Mouse (Mus musculus) heart, embryonic 15.5 days (tissue): ENCODE measurements around the gene Pcbd2. TPM values are rescaled to one million over a fixed set of nuclear protein-coding genes. Genes with fewer than 3 reads are reported as not detected.

Experiments used
- ATAC-seq: fragments of 200-750 bp; cut with Nextera tagmentation; replicated peaks from 2 replicates; pipeline ENCODE4 v1.8.0; 2017; ENCODE audit warnings: low read depth, moderate TSS enrichment; ENCODE audit not compliant: insufficient number of reproducible peaks, insufficient read depth, low FRiP score
- H3K27ac ChIP-seq: fragments of 300-500 bp; sonication (generic); 2 replicates; pipeline ENCODE4 v1.5.1; 2015; ENCODE audit warnings: mild to moderate bottlenecking, inconsistent platforms
- H3K27me3 ChIP-seq: fragments of 300-500 bp; sonication (generic); 2 replicates; pipeline ENCODE4 v1.6.1; 2015; ENCODE audit warnings: inconsistent platforms
- H3K36me3 ChIP-seq: fragments of 300-500 bp; sonication (generic); 2 replicates; pipeline ENCODE4 v1.6.1; 2015; ENCODE audit warnings: mild to moderate bottlenecking, inconsistent platforms
- H3K4me1 ChIP-seq: fragments of 300-500 bp; sonication (generic); replicated peaks from 2 replicates; pipeline ENCODE4 v1.6.1; 2015; ENCODE audit warnings: inconsistent platforms
- H3K4me2 ChIP-seq: fragments of 300-500 bp; sonication (generic); 2 replicates; pipeline ENCODE4 v1.6.1; 2015; ENCODE audit warnings: inconsistent platforms, mild to moderate bottlenecking, moderate library complexity
- H3K4me3 ChIP-seq: fragments of 300-500 bp; sonication (generic); 2 replicates; pipeline ENCODE4 v1.5.1; 2015; ENCODE audit warnings: mild to moderate bottlenecking, inconsistent platforms
- H3K9ac ChIP-seq: fragments of 300-500 bp; sonication (generic); 2 replicates; pipeline ENCODE4 v1.6.1; 2015; ENCODE audit warnings: mild to moderate bottlenecking, inconsistent platforms
- H3K9me3 ChIP-seq: fragments of 300-500 bp; sonication (generic); replicated peaks from 2 replicates; pipeline ENCODE4 v1.6.1; 2016; ENCODE audit warnings: inconsistent platforms
- WGBS: fragments of 180-500 bp; shearing (Covaris S2); methylation state at CpG from one replicate; pipeline ENCODE4 v1.1.7; 2015; ENCODE audit warnings: mixed read lengths; 5-methylcytosine and 5-hydroxymethylcytosine counted together
- polyA plus RNA-seq: library from polyadenylated mRNA; unstranded; fragments of >200 nt; fragmentation: Nextera tagmentation; extraction: Ambion mirVana; gene quantifications from 2 replicates; pipeline ENCODE4 v1.2.1, GENCODE M21; 2015

Pcbd2 gene
- polyA plus RNA-seq, 1 experiment from 2014 or later, result 55.7 TPM

DNA sequence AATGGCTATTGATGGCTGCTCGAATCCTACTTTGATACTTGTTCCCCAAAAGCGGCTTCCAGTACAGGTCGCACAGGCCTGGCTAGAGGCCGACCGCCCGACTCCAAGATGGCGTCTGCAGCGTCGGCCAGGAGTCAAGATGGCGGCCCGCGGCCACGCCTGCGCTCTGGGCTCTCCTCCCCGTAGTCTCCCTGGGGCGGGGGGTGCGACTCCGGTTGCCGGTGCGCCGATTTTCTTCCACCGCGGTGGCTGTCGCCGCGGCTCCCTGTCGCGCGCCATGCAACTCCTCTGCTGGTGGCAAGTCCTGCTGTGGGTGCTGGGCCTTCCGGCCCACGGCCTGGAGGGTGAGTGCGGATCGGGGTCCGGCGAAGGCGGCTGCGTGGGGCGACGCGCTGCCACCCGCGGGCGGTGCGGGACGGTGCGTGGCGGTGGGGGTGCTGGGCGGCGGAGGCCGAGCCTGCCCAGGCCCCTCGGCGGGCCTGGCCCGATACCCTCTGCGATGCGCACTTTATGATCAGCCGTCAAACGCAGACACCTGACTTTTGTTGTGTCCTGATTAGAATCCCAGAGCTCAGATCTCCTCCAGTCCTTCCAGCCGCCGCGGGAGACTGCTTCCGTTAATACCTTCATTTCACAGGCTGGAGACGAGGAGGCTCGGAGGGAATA lies 12.5 kb upstream of the Pcbd2 start, which contains the start of gene Txndc15:
TSS of gene Txndc15 (plus strand) at position 150 of the 666 bp plus-strand sequence.
- Histone ChIP-seq H3K4me1 (peaks cover 7% of the 10 kb centered on the region), H3K9me3 (no peaks in the 10 kb centered on the region), H3K9ac (peak within 1 kb of the TSS; percentile 96), H3K4me3 (peak within 1 kb of the TSS; percentile 91), H3K27ac (peak within 1 kb of the TSS; percentile 90), H3K27me3 (no peaks in the 10 kb centered on the region), H3K4me2 (peak within 1 kb of the TSS; percentile 66), H3K36me3 (peaks cover 15% of the 10 kb centered on the region; the same call in 1 of the 2 replicates)
- ATAC-seq, result peak; percentile 92
- under 1% methylated on average over 44 of the region's 63 CpGs for WGBS

GRCm38 (mm10) chr13:55715167-55715512 lies 12.0 kb upstream of the Pcbd2 start:
- Histone ChIP-seq H3K36me3 (peaks cover 20% of the 10 kb centered on the region), H3K27ac (peak overlapping the region; percentile 90), H3K4me2 (peak overlapping the region; percentile 66), H3K9ac (peak overlapping the region; percentile 96), H3K4me1 (peaks cover 7% of the 10 kb centered on the region), H3K9me3 (no peaks in the 10 kb centered on the region), H3K4me3 (peak overlapping the region; percentile 91), H3K27me3 (no peaks in the 10 kb centered on the region)
- no peak for ATAC-seq
- WGBS, result 4% methylated on average over 5 of the region's 5 CpGs

GRCm38 (mm10) chr13:55715908-55716510 lies 11.2 kb upstream of the Pcbd2 start:
- Histone ChIP-seq H3K27ac (no peak overlapping the region), H3K4me1 (peaks cover 7% of the 10 kb centered on the region), H3K4me2 (peak overlapping the region; percentile 66), H3K4me3 (peak overlapping the region; percentile 91; the same call in 1 of the 2 replicates), H3K27me3 (no peaks in the 10 kb centered on the region), H3K36me3 (peaks cover 24% of the 10 kb centered on the region), H3K9me3 (no peaks in the 10 kb centered on the region), H3K9ac (no peak overlapping the region; the same call in 1 of the 2 replicates)
- ATAC-seq, result no peak
- WGBS, result 86% methylated on average over 7 of the region's 7 CpGs

GRCm38 (mm10) chr13:55721516-55721915 lies 5.7 kb upstream of the Pcbd2 start:
- Histone ChIP-seq H3K9me3 (no peaks in the 10 kb centered on the region), H3K27ac (no peak overlapping the region), H3K27me3 (no peaks in the 10 kb centered on the region), H3K4me1 (no peaks in the 10 kb centered on the region), H3K4me3 (no peak overlapping the region), H3K36me3 (peaks cover 47% of the 10 kb centered on the region), H3K9ac (no peak overlapping the region), H3K4me2 (no peak overlapping the region)
- no peak for ATAC-seq
- 70% methylated on average over 8 of the region's 8 CpGs for WGBS

GRCm38 (mm10) chr13:55721995-55722394 lies 5.2 kb upstream of the Pcbd2 start:
- no peak overlapping the region for H3K27ac ChIP-seq
- H3K9ac ChIP-seq, result no peak overlapping the region
- H3K4me1 ChIP-seq, result no peaks in the 10 kb centered on the region
- 83% methylated on average over 2 of the region's 2 CpGs for WGBS
- no peaks in the 10 kb centered on the region for H3K27me3 ChIP-seq
- peaks cover 47% of the 10 kb centered on the region for H3K36me3 ChIP-seq
- no peak overlapping the region for H3K4me3 ChIP-seq
- ATAC-seq, result no peak
- H3K9me3 ChIP-seq, result no peaks in the 10 kb centered on the region
- H3K4me2 ChIP-seq, result no peak overlapping the region

- Histone ChIP-seq H3K4me1 (no peaks in the 10 kb centered on the region), H3K27me3 (no peaks in the 10 kb centered on the region), H3K4me3 (peak overlapping the region; percentile 63), H3K36me3 (peaks cover 18% of the 10 kb centered on the region), H3K27ac (peak overlapping the region; percentile 95), H3K4me2 (peak overlapping the region; percentile 85), H3K9me3 (no peaks in the 10 kb centered on the region), H3K9ac (peak overlapping the region; percentile 82)
- no peak for ATAC-seq
- WGBS, result 5% methylated on average over 4 of the region's 4 CpGs
These were observed 509 bp upstream of the Pcbd2 start for GRCm38 (mm10) chr13:55726598-55727119.

- H3K9me3 ChIP-seq, result no peaks in the 10 kb centered on the region
- no peaks in the 10 kb centered on the region for H3K27me3 ChIP-seq
- 2% methylated on average over 19 of the region's 19 CpGs for WGBS
- H3K27ac ChIP-seq, result peak overlapping the region; percentile 95
- ATAC-seq, result peak; percentile 82
- H3K9ac ChIP-seq, result peak overlapping the region; percentile 82
- peaks cover 13% of the 10 kb centered on the region for H3K36me3 ChIP-seq
- H3K4me2 ChIP-seq, result peak overlapping the region; percentile 85
- H3K4me1 ChIP-seq, result no peaks in the 10 kb centered on the region
- peak overlapping the region; percentile 63 for H3K4me3 ChIP-seq
These were observed 671 bp downstream of the Pcbd2 start for GRCm38 (mm10) chr13:55727839-55728238.

DNA sequence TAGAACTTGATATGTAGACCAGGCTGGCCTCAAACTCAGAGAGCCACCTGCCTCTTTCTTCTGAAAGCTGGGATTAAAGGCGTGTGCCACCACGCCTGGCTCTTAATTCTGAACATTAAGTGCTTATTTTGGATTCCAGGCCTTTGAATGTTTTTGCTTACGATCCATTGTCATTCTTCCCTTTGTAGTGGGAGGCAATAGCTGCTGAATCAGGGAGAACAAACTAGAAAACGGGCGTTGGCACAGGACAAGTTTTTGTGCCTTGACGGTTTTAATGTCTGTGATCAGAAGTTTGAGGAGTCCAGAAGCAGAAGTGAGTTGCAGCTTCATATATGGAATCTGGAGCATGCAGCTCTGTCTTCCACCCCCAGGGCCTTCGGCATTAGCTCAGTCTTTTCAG lies 3.5 kb downstream of the Pcbd2 start:
- ATAC-seq, result no peak
- Histone ChIP-seq H3K9me3 (no peaks in the 10 kb centered on the region), H3K27ac (no peak overlapping the region), H3K9ac (no peak overlapping the region), H3K4me3 (no peak overlapping the region), H3K36me3 (0 out of 2 replicates have a peak, but pooled peaks cover 5% of the 10 kb centered on the region), H3K4me2 (no peak overlapping the region), H3K27me3 (no peaks in the 10 kb centered on the region), H3K4me1 (no peaks in the 10 kb centered on the region)
- 84% methylated on average over 7 of the region's 7 CpGs for WGBS

- H3K4me1 ChIP-seq, result no peaks in the 10 kb centered on the region
- H3K9ac ChIP-seq, result no peak overlapping the region
- H3K36me3 ChIP-seq, result no peaks in the 10 kb centered on the region
- H3K27ac ChIP-seq, result no peak overlapping the region
- ATAC-seq, result no peak
- H3K9me3 ChIP-seq, result no peaks in the 10 kb centered on the region
- H3K27me3 ChIP-seq, result no peaks in the 10 kb centered on the region
- no peak overlapping the region for H3K4me2 ChIP-seq
- H3K4me3 ChIP-seq, result no peak overlapping the region
- 73% methylated on average over 2 of the region's 2 CpGs for WGBS
These were observed 5.0 kb downstream of the Pcbd2 start for GRCm38 (mm10) chr13:55732121-55732520.

DNA sequence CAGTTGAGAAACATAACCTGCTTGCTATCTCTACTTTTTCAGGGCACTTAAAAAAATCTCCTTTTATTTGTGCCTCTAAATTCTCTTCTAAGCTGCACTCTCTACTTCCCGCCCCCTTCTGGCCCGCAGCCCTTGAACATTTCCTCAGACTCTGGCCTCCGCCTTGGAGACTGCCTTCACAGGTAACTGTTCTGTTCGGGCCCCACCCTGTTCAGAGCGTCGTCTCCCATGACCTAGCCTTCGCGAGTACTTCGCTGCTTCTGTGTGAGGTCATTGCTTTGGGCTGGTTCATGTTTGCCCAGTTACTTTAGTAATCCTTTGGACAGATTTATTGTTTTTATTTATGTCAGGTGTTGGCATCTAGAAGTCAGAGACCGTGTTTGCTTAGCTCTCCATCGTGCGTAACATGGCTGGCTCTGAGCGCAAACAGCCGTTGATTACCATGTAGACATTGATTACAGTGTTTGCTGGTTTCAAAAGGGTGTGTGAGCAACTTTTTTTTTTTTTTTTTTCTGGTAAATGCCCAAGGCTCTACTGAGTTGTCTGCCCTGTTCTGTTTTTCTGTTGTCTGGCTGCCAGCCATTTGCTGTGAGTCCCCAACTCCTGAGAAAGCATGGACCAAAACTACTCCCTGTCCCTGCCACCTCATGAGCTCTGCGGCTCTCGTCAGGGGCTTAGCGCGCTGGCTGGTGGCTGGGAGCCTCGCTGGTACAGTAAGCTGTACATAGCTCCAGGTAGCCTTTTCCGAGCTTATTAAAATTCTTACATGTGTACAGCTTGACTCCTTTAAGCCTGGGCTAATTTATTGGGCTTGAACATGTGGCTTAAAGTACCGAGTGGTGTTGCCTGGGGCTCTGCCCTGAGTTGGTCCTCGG lies 6.7 kb downstream of the Pcbd2 start:
- no peak overlapping the region for H3K9ac ChIP-seq
- H3K27me3 ChIP-seq, result no peaks in the 10 kb centered on the region
- WGBS, result 85% methylated on average over 22 of the region's 22 CpGs
- H3K4me1 ChIP-seq, result no peaks in the 10 kb centered on the region
- H3K36me3 ChIP-seq, result no peaks in the 10 kb centered on the region
- no peak overlapping the region for H3K4me2 ChIP-seq
- no peaks in the 10 kb centered on the region for H3K9me3 ChIP-seq
- ATAC-seq, result no peak
- H3K27ac ChIP-seq, result no peak overlapping the region
- no peak overlapping the region for H3K4me3 ChIP-seq

GRCm38 (mm10) chr13:55737885-55738284 lies 10.7 kb downstream of the Pcbd2 start:
- Histone ChIP-seq H3K9me3 (no peaks in the 10 kb centered on the region), H3K9ac (no peak overlapping the region), H3K4me1 (no peaks in the 10 kb centered on the region), H3K27ac (no peak overlapping the region), H3K27me3 (no peaks in the 10 kb centered on the region), H3K4me3 (no peak overlapping the region), H3K4me2 (no peak overlapping the region), H3K36me3 (no peaks in the 10 kb centered on the region)
- WGBS, result 82% methylated on average over 8 of the region's 8 CpGs
- ATAC-seq, result no peak
